18 mouse cellular contexts compared by ENCODE assay signal in the genomic region with DNA sequence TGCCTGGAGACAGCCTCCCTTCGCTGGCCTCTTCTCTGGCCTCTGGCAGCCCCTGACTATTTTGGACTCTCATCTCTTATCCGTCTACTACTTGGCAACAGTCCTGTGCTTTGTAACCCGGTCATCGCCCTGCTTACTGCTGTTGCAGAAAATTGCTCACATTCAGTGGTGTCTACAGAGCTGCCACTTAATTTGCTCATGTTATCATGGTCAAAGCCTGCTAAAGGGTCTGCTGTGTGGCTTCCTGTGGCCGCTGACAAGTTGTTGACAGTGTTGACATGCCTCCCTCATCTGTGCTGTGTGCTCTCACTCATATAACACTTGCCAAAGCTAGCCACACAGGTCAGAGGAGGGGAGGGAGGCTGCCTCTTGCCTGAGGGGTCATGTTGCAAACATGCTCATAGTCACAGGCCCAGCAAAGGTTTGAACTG. TPM values are rescaled to one million over a fixed set of nuclear protein-coding genes. Genes with fewer than 3 reads are reported as not detected.
DNase-seq lines count a peak whose midpoint lies in the region; ATAC-seq and TF ChIP-seq lines count a peak whose summit lies in the region.
"Had no signal": no experiment of that assay in that cellular context is flagged by ENCODE, and none has a peak within 500 bp of the region (broad histone marks: within the 10 kb centered on the region; RNA-seq: fewer than 3 reads in every experiment).

No protein-coding gene starts in this region.

- DNase-seq in heart, adult 11 months, result peak; percentile 90
- no peak for DNase-seq in heart, postnatal 25 days (ENCODE audit: low spot score)
- peak; percentile 68 for DNase-seq in NIH3T3 (ENCODE audit: low read depth)
- DNase-seq in heart, postnatal 10 days, result peak; percentile 64 to 70
- peak; percentile 78 for DNase-seq in lung, postnatal 0 days (ENCODE audit: low spot score)
- no peak for DNase-seq in cerebellum, adult 2 months
- DNase-seq in embryo, embryonic 11 days, result no peak
- DNase-seq: layer of hippocampus, adult 9-11 months; thymus, postnatal 25 days had no signal

- no peak overlapping the region for H3K4me3 ChIP-seq in lung, postnatal 0 days (ENCODE audit: low read depth, low read length)
- H3K4me3 ChIP-seq in cerebellum, adult 2 months (replicated peaks; ENCODE audit: insufficient read depth, low read depth, low read length), result no peak overlapping the region
- H3K4me3 ChIP-seq in hindbrain, embryonic 16.5 days (ENCODE audit: low read length), result no peak overlapping the region
- H3K4me3 ChIP-seq: hindbrain, embryonic 10.5 days; intestine, embryonic 15.5 days; liver, embryonic 15.5 days; neural tube, embryonic 12.5 days; stomach, embryonic 15.5 days had no signal

- WGBS in lung, postnatal 0 days, result 58% methylated on average over 5 of the region's 5 CpGs
- WGBS in cerebellum, adult 2 months, result 62% methylated on average over 5 of the region's 5 CpGs
- whole genome bisulfite sequencing in hindbrain, embryonic 16.5 days, result 89% methylated on average over 5 of the region's 5 CpGs

- no peaks in the 10 kb centered on the region for H3K9me3 ChIP-seq in lung, postnatal 0 days (ENCODE audit: low read length)
- H3K9me3 ChIP-seq in hindbrain, embryonic 16.5 days (ENCODE audit: control insufficient read depth, low read length), result no peaks in the 10 kb centered on the region
- H3K9me3 ChIP-seq: hindbrain, embryonic 10.5 days; intestine, embryonic 15.5 days; liver, embryonic 15.5 days; neural tube, embryonic 12.5 days; stomach, embryonic 15.5 days had no signal

- no peak for TF ChIP-seq EP300 in lung, postnatal 0 days (IDR thresholded peaks at IDR 0.05)

- H3K27me3 ChIP-seq in lung, postnatal 0 days (replicated peaks; ENCODE audit: insufficient read depth, low read length), result no peaks in the 10 kb centered on the region
- no peaks in the 10 kb centered on the region for H3K27me3 ChIP-seq in cerebellum, adult 2 months (ENCODE audit: control insufficient read depth, insufficient read depth, low read length)
- H3K27me3 ChIP-seq in hindbrain, embryonic 16.5 days (replicated peaks; ENCODE audit: control insufficient read depth, insufficient read depth, low read length), result no peaks in the 10 kb centered on the region
- H3K27me3 ChIP-seq: intestine, embryonic 15.5 days; liver, embryonic 15.5 days; neural tube, embryonic 12.5 days; stomach, embryonic 15.5 days had no signal

- no peak overlapping the region for H3K9ac ChIP-seq in lung, postnatal 0 days (replicated peaks; ENCODE audit: low read depth)
- no peak overlapping the region for H3K9ac ChIP-seq in hindbrain, embryonic 16.5 days (ENCODE audit: low read depth, low read length)
- H3K9ac ChIP-seq: intestine, embryonic 15.5 days; liver, embryonic 15.5 days; neural tube, embryonic 12.5 days; stomach, embryonic 15.5 days had no signal

- H3K4me2 ChIP-seq in lung, postnatal 0 days (replicated peaks; ENCODE audit: low read depth, low read length), result no peak overlapping the region
- no peak overlapping the region for H3K4me2 ChIP-seq in hindbrain, embryonic 16.5 days (ENCODE audit: low read length)
- H3K4me2 ChIP-seq: intestine, embryonic 15.5 days; liver, embryonic 15.5 days; neural tube, embryonic 12.5 days; stomach, embryonic 15.5 days had no signal

- intact Hi-C loops in heart, postnatal 25 days (cut with DNase I), result no loop called here
- intact Hi-C loops in heart, postnatal 10 days (cut with DNase I), result no loop called here

- peak; percentile 82 for ATAC-seq in lung, postnatal 0 days
- ATAC-seq in hindbrain, embryonic 16.5 days, result no peak
- ATAC-seq: forebrain, embryonic 16.5 days; intestine, embryonic 15.5 days; midbrain, embryonic 16.5 days had no signal

- no peak overlapping the region for H3K27ac ChIP-seq in lung, postnatal 0 days (ENCODE audit: low read length)
- no peak overlapping the region for H3K27ac ChIP-seq in cerebellum, adult 2 months (ENCODE audit: insufficient read depth, low read length)
- no peak overlapping the region for H3K27ac ChIP-seq in hindbrain, embryonic 16.5 days (ENCODE audit: low read depth, low read length)
- H3K27ac ChIP-seq: hindbrain, embryonic 10.5 days; intestine, embryonic 15.5 days; kidney, postnatal 0 days; liver, embryonic 15.5 days; neural tube, embryonic 12.5 days; stomach, embryonic 15.5 days had no signal

- TF ChIP-seq CTCF in lung, postnatal 0 days (IDR thresholded peaks at IDR 0.05), result no peak
- no peak for TF ChIP-seq CTCF in cerebellum, adult 2 months (IDR thresholded peaks at IDR 0.05; ENCODE audit: borderline replicate concordance, insufficient read depth, low read depth, low read length)

- H3K36me3 ChIP-seq in lung, postnatal 0 days (ENCODE audit: insufficient read depth, low read length), result peaks cover 18% of the 10 kb centered on the region
- H3K36me3 ChIP-seq in hindbrain, embryonic 16.5 days (ENCODE audit: control insufficient read depth, insufficient read depth, low read length), result peaks cover 7% of the 10 kb centered on the region; the same call in 1 of the 2 replicates

- TF ChIP-seq POLR2A in cerebellum, adult 2 months (IDR thresholded peaks at IDR 0.05; ENCODE audit: borderline replicate concordance, insufficient read depth, low read length), result no peak

- no peaks in the 10 kb centered on the region for H3K4me1 ChIP-seq in lung, postnatal 0 days (ENCODE audit: insufficient read depth, low read depth, low read length)
- no peaks in the 10 kb centered on the region for H3K4me1 ChIP-seq in cerebellum, adult 2 months (ENCODE audit: control insufficient read depth, insufficient read depth, low read length)
- H3K4me1 ChIP-seq in hindbrain, embryonic 16.5 days (ENCODE audit: control insufficient read depth, insufficient read depth, low read depth, low read length), result no peaks in the 10 kb centered on the region
- H3K4me1 ChIP-seq: hindbrain, embryonic 10.5 days; intestine, embryonic 15.5 days; liver, embryonic 15.5 days; neural tube, embryonic 12.5 days; stomach, embryonic 15.5 days had no signal

RNA-seq across cellular contexts. Expression of gene Gm3448, which starts 16.8 kb away (rescaled TPM):
- 1 to 10 TPM in 1 of 2 experiments, under 1 TPM in 1; 0.96 to 1.3 TPM for total RNA-seq in heart, postnatal 25 days (2021)
- total RNA-seq in heart, postnatal 10 days (2021), result 1 to 10 TPM; 1.8 TPM
- 4.4 and 5.0 TPM in 2 replicates for polyA plus RNA-seq in lung, postnatal 0 days (2015; fragmentation: Nextera tagmentation; extraction: Ambion mirVana)
- 3.4 and 4.5 TPM in 2 replicates for polyA plus RNA-seq in cerebellum, adult 2 months (2012; rRNA removed)
- polyA plus RNA-seq in hindbrain, embryonic 16.5 days (2015; fragmentation: Nextera tagmentation; extraction: Ambion mirVana), result 3.1 and 3.7 TPM in 2 replicates

RNA-seq across cellular contexts. Expression of gene Tcte3, which starts 16.9 kb away (rescaled TPM):
- total RNA-seq in heart, postnatal 25 days (2021), result not detected
- 1 to 10 TPM in 1 of 2 experiments, under 1 TPM in 1; 0.57 to 1.2 TPM for total RNA-seq in heart, postnatal 10 days (2021)
- 1.1 and 1.2 TPM in 2 replicates for polyA plus RNA-seq in lung, postnatal 0 days (2015; fragmentation: Nextera tagmentation; extraction: Ambion mirVana)
- polyA plus RNA-seq in cerebellum, adult 2 months (2012; rRNA removed), result not detected in 2 replicates
- polyA plus RNA-seq in hindbrain, embryonic 16.5 days (2015; fragmentation: Nextera tagmentation; extraction: Ambion mirVana), result 0.80 and 0.96 TPM in 2 replicates
- polyA plus RNA-seq: forebrain, embryonic 16.5 days; kidney, postnatal 0 days; neural tube, embryonic 12.5 days; stomach, embryonic 15.5 days had no signal

RNA-seq across cellular contexts. Expression of gene Ermard, which starts 17.2 kb away (rescaled TPM):
- 10 to 100 TPM; 20.9 to 21.2 TPM for total RNA-seq in heart, postnatal 25 days (2021)
- 10 to 100 TPM; 35.3 to 36.1 TPM for total RNA-seq in heart, postnatal 10 days (2021)
- polyA plus RNA-seq in lung, postnatal 0 days (2015; fragmentation: Nextera tagmentation; extraction: Ambion mirVana), result 49.6 and 59.4 TPM in 2 replicates
- 107 and 119 TPM in 2 replicates for polyA plus RNA-seq in cerebellum, adult 2 months (2012; rRNA removed)
- polyA plus RNA-seq in hindbrain, embryonic 16.5 days (2015; fragmentation: Nextera tagmentation; extraction: Ambion mirVana), result 76.3 and 76.8 TPM in 2 replicates

RNA-seq across cellular contexts. Expression of gene Gm3435, which starts 48.2 kb away (rescaled TPM):
- 1 to 10 TPM; 1.4 to 3.0 TPM for total RNA-seq in heart, postnatal 25 days (2021)
- total RNA-seq in heart, postnatal 10 days (2021), result 1 to 10 TPM; 2.5 to 3.4 TPM
- 4.5 and 5.6 TPM in 2 replicates for polyA plus RNA-seq in lung, postnatal 0 days (2015; fragmentation: Nextera tagmentation; extraction: Ambion mirVana)
- polyA plus RNA-seq in cerebellum, adult 2 months (2012; rRNA removed), result 12.3 and 12.8 TPM in 2 replicates
- 5.0 and 6.7 TPM in 2 replicates for polyA plus RNA-seq in hindbrain, embryonic 16.5 days (2015; fragmentation: Nextera tagmentation; extraction: Ambion mirVana)

Comparison
In these comparisons a context has a peak if more than half of its experiments do, and no peak if none do; other contexts are left out.
1. DNase-seq: peak in heart, adult 11 months (single experiment), NIH3T3 (single experiment), heart, postnatal 10 days (2 of 2) and lung, postnatal 0 days (single experiment); none in heart, postnatal 25 days (single experiment), cerebellum, adult 2 months (0 of 2) and embryo, embryonic 11 days (single experiment).